Mouse (Mus musculus) cerebellum, adult 8-10 months (tissue): Measurements from ENCODE around the gene Pnpt1.

Experiments used
- DNase-seq: peaks from one replicate; pipeline ENCODE4 v3.0.0; 2022

Pnpt1 gene

DNA sequence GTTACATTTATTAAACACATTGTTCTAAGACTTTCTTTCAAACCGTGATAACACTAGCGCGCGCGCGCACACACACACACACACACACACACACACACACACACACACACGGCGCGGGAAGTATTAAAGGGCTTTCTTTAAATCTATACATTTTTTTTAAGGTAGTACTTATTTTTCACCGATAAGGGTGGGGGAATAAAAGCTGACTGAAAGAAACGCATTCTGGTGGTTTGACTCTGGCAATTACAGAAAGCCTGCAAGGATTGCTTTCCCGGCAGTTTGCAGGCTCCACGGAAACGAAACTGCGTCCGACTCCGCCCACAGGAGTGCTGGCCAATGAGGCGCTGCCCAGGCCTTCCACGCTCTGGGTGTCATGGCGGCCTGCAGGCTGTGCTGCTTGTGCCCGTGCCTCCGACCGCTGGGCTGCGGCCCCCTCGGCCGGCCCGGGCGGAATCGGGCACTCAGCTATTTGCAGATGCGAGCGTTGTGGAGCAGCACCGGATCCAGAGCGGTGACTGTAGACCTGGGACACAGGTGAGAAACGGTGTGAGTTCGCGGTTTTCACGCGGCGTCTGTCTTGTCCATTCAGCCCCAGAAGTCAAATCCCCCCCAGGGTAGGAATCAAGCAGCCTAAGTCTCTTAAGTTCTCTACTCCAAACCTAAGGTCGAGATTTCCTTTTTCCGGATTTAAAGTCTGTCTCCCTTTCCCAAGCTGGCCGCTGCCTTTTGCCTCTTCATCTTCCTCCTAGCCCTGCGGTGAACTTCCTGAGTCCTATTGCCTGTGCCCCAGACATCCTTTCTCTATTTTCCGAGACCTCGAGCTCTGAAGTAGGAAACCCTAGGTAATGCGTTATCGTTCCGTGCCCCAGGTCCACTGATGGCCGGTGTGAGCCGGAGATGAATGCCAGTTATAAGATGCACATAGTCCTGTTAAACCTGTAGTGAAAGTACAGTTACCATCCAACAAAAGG is at the start of gene Pnpt1:
TSS of gene Pnpt1 (plus strand) at position 360 of the 971 bp plus-strand sequence.
- DNase-seq: peak; percentile 85

DNA sequence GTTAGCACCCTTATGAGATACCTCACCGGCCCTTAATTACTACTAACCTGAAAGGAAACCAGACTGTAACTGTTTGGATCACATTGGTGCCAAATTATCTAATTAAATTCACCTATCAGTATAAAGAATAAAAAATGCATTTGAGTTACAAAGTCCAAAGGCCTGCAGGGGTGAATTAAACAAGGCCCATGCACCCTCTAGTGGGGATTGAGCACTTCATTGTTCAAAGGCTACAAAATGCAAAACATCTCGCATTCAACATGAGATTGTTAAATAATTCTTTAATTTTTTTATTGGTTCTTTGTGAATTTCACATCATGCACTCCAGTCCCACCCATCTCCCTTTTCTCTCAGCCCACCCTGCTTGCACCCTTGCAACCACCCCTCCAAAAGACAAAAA is 38.1 kb upstream of the Pnpt1 start:
- DNase-seq: no peak

DNA sequence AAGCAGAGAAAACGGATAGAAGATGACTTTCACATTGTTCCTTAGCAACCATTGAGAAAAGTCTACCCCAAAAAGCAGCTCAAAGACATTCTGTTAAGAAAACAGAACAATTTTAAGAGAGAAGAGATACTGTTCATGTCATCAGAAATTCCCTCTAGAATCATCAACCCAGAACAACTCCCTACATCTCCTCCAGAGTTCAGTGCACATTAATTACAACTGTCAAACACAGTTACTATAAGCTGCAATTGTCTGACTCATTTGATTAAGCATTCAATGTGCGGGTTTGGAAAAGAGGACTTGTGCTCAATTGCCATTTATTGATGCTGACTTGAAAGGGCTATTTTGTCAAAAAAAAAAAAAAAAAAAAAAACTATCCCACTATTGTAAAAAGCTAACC is 31.6 kb upstream of the Pnpt1 start:
- no peak for DNase-seq

DNA sequence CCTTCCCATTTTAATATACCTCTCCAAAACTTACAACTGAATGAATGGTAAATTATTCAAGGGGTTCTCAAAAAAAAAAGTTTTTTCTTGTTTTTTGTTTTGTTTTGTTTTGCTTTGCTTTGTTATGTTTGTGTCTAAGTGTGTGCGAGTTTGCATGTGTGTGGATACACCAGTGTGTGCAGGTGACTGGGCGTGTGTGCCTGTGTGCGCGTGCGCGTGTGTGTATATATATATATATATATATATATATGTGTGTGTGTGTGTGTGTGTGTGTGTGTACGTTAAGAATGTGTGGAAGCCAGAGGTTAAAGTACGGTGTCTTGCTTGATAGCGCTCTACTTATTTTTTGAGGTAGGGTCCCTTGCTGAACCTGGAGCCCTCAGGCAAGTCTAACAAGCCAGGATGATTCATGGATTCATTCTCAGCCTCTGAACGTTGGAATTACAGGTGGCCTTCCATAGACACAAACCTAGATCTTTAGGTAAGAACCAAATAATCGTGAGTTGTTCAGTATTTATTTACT is 621 bp upstream of the Pnpt1 start:
- peak; percentile 18 for DNase-seq

DNA sequence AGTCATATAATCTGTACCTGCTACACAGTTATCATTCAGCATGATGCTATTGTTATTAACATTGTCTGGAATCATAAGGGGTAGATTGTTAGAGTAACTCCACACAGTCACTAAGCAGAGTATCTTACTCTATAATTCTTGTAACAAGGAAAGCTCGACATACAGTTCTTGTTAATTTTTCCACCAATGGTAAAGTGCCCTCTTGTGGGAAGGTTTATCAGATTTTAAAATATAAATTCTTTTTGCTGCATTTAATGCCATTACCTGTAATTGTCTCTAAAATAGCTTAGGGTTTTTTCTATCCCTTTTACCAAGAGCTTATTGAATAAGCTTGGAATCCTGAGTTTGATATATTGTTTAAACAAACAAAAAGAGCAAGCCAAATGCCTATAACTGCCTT is 10.1 kb downstream of the Pnpt1 start:
- no peak for DNase-seq

DNA sequence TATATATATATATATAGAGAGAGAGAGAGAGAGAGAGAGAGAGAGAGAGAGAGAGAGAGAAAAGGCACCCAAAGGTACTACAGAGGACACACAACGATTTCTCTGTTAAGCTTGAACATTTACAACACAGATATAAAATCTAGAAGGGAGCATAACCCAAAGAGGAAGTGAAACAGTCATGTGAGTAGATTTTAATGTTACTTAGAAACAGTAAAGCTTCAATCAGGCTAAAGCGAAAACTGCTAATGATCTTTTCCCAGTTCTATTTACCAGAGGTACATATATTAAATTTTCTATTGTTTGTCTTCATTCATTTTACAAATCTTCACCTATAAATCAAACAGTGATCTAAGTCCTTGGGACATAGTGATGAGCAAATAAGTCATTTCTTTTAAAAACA is 18.4 kb downstream of the Pnpt1 start:
- no peak for DNase-seq

DNA sequence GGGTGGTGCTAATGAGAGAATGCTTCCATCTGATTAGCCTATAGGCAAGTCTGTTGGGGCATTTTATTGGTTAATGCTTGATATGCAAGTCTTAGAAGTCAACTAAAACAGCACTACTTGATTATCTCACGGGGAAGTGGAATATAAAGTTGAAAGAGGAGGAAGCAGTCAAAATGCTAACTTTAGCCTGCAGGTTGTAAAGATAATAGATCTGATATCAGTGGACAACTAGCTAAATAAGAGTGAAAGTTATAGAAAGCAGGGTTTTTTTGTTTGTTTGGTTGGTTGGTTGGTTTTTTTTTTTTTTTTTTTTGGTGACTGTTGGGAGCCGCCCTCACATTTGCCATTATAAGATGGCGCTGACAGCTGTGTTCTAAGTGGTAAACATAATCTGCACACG is 33.0 kb downstream of the Pnpt1 start:
- DNase-seq: no peak

DNA sequence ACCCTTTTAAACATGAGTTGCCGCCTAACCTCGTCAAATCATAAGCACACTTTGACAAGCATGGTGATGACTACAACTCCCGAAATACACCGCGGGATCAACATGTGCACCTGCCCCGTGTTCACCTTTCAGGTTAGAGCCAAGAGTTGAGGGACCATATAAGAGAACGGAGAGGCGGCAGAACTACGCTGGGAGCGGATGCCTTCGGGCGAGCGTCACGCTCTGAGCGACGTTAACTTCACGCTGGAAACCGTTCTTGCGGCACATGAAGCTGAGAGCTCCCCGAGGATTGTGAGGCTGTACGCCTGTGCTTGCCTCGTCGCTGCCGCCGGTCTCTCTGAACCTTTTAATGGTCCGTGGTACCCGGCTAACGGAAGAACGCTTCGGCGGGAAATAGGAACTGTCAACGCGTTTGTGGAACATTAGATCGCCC is 41.4 kb downstream of the Pnpt1 start:
- DNase-seq: peak; percentile 59

DNA sequence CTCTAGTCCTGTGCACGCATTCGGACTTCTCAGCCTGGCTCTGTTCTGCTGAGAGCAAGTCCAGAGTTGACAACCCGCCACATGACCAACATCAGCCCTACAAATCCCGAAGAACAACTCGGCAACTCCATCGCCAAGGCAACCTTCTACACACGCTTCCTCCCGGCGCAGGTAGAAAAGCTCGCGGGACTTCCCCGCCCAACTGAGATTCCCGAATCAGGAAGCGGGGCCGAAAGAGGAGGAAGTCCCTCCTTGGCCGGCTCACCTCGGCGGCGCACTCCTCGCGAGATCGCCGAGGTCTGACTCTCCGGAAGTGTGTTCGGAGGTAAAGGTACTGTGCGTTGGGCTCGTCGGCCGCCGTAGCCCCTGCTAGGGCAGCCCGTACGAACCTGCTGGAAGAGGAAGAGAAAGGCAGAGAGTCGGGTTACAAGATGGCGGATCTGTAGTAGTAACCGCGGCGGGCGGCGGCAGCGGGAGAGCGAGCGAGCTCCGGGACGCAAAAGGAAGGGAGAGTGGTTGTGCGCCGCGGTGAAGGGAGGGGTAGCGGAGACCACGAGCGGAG is 42.1 kb downstream of the Pnpt1 start, which contains the start of gene Ppp4r3b:
TSS of gene Ppp4r3b (plus strand) at position 328 of the 562 bp plus-strand sequence.
- DNase-seq: peak; percentile 95

DNA sequence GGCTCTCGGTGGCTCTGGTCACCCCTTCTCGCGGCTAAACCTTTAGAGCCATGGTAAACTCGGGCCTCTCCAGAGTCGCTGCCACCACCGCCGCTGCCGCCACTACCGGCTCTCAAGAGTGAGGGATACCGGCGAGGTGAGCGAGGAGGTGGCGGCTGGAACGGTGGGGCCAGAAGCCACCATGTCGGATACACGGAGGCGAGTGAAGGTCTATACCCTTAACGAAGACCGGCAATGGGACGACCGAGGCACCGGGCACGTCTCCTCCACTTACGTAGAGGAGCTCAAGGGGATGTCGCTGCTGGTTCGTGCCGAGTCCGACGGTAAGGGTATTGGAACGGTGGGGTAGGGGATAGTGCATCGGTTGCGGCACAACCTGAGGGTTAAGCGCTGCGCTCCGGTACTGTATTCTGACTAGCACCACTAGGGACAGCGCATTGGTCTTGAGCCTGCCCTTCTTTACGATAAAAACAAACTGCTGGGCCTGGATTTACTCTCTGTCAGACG is 42.6 kb downstream of the Pnpt1 start:
- DNase-seq: no peak

DNA sequence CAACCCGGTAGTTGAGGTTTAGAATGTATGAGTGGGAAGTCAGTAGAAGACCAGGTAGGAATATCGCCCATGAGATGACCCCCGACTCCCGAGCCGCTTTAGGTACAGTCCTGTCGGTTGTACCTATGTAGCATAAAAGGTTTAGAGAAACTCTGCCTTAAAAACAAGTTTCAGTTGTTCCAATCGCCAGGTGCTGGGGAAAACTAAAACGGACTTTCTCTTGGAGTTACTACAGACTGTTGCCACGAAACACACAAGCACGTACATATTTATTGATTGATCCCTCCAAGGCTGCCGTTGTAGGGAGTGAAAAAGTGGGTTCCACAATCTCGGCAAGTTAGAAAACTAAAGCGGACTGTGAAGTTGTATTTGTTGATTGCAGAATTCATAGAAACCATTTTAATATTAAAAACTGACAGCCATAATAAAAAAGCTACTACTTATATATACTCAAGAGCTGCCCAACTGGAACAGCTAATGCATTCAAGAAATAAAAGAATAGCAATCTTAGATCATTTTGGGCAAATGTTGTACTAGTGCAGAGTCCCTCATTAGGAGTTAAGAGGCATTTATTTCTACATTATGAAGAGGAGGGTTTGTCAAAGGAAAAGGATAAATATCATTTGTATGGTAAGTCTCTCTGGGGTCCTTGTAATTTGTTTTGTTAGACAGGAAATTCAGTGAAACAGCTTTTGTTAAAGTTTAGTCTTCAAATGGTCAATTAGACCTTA is 43.3 kb downstream of the Pnpt1 start:
- DNase-seq: peak; percentile 11

DNA sequence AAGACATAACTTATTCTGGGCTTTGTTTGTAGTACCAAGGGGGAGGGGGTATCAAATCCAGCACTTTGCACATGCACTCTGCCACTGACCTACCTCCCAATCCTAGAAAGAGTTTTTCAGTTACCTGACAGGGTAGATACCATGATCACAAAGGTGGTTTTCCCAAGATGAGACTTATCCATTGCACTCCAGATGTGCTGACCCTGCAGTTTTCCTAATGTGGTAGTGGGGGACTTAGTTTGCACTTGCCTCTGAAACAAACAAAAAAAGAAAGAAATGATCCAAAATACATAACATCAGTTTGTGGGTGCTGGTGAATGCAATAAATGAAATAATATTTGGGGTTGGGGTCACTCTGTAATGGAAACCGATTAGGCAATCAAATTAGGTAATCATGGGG is 48.8 kb downstream of the Pnpt1 start:
- no peak for DNase-seq

DNA sequence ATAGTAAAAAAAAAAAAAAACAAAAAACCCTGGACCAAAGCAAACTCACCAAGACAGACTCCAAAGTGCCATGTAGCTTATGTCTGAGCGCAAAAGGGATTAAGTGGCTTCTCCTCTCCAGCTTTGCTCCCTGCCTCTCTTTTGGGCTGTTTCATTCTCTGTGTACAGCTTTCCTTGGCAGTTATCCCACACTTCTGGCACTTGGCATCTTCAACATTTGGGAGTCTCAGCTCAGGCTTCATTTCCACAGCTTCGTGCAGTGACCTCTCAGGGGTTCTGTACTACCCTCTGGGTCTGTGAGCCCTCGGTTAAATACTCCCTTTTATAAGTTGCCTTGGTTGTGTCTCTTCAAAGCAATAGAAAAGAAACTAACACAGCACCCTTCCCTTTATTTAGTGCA is 50.1 kb downstream of the Pnpt1 start:
- peak; percentile 55 for DNase-seq

DNA sequence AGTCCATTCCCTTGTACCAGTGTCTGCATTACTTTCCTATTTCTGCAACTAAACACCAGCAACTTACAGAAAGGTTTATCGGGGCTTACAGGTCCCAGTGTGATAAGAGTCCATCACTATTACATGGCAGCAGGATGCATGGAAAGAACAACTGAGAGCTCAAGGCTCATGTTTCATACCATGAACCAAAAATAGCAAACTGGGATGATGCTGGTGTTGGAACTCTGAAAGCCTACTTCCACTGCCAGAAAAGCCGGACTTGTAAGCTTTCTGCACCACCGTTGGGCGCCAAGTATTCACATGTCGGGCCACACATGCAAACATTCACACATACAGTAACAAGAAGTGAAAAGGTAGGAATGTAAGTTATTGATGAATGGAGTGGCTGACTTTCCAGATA is 51.2 kb downstream of the Pnpt1 start:
- DNase-seq: no peak

DNA sequence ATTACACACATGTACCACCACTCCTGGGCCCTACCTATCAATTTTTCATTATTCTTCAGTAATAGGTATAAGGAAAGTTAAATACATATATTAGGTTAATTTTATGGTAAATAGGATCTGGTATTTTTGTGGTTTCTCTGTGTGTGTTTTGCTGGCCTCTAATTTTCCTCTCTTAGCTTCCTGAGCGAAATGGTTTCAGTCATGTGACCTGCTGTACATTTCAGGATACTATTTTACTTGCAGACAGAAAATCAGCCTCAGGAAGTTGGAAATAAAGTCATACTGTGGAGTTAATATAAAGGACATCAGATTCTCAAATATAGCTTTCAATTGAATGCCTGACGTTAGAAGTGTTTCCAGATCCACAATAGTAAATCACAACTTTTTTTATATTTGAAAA is 58.4 kb downstream of the Pnpt1 start:
- no peak for DNase-seq

DNA sequence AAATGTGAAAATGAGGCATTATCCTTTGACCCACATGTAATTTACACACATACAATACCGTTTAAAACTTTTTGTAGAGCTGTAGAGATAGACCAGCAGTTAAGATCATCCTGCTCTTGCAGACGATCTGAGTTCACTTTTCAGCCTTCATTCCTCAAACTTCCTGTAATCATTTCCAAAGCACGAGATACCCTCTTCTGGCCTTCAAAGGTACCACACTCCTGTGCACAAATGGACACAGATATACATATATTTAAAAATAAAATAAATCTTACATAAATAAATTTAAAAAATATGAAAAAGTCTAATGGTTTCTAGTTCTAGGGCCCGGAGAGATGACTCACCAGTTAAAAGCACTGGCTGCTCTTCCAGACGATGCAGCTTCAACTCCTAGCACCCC is 73.1 kb downstream of the Pnpt1 start:
- DNase-seq: no peak

DNA sequence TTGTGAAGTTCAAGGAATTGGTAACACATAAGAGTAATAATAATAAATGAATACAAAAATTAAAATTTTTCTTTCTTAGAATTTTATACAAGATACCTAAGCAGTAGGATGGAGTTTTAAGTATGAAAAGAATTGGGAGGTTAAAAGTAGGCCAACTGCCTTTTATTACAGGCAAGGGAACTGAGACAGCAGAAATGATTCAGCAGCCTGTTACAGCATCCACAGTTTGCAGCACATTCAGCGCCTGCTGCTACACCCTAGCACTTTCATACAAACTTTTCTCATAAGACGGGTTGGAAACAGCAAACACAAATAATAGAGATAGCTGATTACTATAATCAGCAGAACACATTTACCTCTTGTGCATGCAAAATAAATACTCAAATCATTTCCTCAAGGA is 79.2 kb downstream of the Pnpt1 start:
- DNase-seq: no peak
